Mouse (Mus musculus): ENCODE results near the gene Ttc28.

Gene Ttc28

GRCm38 (mm10) chr5:111007900-111008299 lies 128.3 kb downstream of the Ttc28 start:
- DNase-seq (ENCODE audit: low spot score in 2 of 2) = no peak

GRCm38 (mm10) chr5:111008431-111008830 lies 128.8 kb downstream of the Ttc28 start:
- no peak for DNase-seq (ENCODE audit: low spot score in 2 of 2)

- no peak for DNase-seq (ENCODE audit: low spot score in 2 of 2)
Measured at GRCm38 (mm10) chr5:111011271-111011670, 131.7 kb downstream of the Ttc28 start.

GRCm38 (mm10) chr5:111012064-111012463 lies 132.5 kb downstream of the Ttc28 start:
- no peak for DNase-seq (ENCODE audit: low spot score in 2 of 2)

- no peak for DNase-seq (ENCODE audit: low spot score in 2 of 2)
Measured at GRCm38 (mm10) chr5:111012587-111012986, 133.0 kb downstream of the Ttc28 start.

GRCm38 (mm10) chr5:111014960-111015359 lies 135.4 kb downstream of the Ttc28 start:
- no peak for DNase-seq (ENCODE audit: low spot score in 2 of 2)

- DNase-seq (ENCODE audit: low spot score in 2 of 2) = no peak
Measured at GRCm38 (mm10) chr5:111017319-111017718, 137.7 kb downstream of the Ttc28 start.

- no peak for DNase-seq (ENCODE audit: low spot score in 2 of 2)
Measured at GRCm38 (mm10) chr5:111022339-111022738, 142.7 kb downstream of the Ttc28 start.

- DNase-seq (ENCODE audit: low spot score in 2 of 2) = no peak
Measured at GRCm38 (mm10) chr5:111022940-111023339, 143.3 kb downstream of the Ttc28 start.

GRCm38 (mm10) chr5:111024621-111025020 lies 145.0 kb downstream of the Ttc28 start:
- DNase-seq (ENCODE audit: low spot score in 2 of 2) = no peak

- no peak for DNase-seq (ENCODE audit: low spot score in 2 of 2)
Measured at GRCm38 (mm10) chr5:111025476-111025875, 145.9 kb downstream of the Ttc28 start.

GRCm38 (mm10) chr5:111026209-111026608 lies 146.6 kb downstream of the Ttc28 start:
- DNase-seq (ENCODE audit: low spot score in 2 of 2) = no peak

GRCm38 (mm10) chr5:111028340-111028739 lies 148.7 kb downstream of the Ttc28 start:
- DNase-seq (ENCODE audit: low spot score in 2 of 2) = no peak

GRCm38 (mm10) chr5:111028952-111029351 lies 149.3 kb downstream of the Ttc28 start:
- no peak for DNase-seq (ENCODE audit: low spot score in 2 of 2)

GRCm38 (mm10) chr5:111032687-111033295 lies 153.2 kb downstream of the Ttc28 start:
- no peak for DNase-seq (ENCODE audit: low spot score in 2 of 2)

- no peak for DNase-seq (ENCODE audit: low spot score in 2 of 2)
Measured at GRCm38 (mm10) chr5:111033489-111033888, 153.9 kb downstream of the Ttc28 start.

- no peak for DNase-seq (ENCODE audit: low spot score in 2 of 2)
Measured at GRCm38 (mm10) chr5:111037123-111037748, 157.6 kb downstream of the Ttc28 start.

GRCm38 (mm10) chr5:111039771-111040170 lies 160.2 kb downstream of the Ttc28 start:
- DNase-seq (ENCODE audit: low spot score in 2 of 2) = peak in 1 of 2 experiments; percentile 22

GRCm38 (mm10) chr5:111041952-111042351 lies 162.3 kb downstream of the Ttc28 start:
- DNase-seq (ENCODE audit: low spot score in 2 of 2) = no peak

- no peak for DNase-seq (ENCODE audit: low spot score in 2 of 2)
Measured at GRCm38 (mm10) chr5:111044193-111044592, 164.6 kb downstream of the Ttc28 start.

GRCm38 (mm10) chr5:111046359-111046758 lies 166.8 kb downstream of the Ttc28 start:
- DNase-seq (ENCODE audit: low spot score in 2 of 2) = no peak

GRCm38 (mm10) chr5:111046841-111047476 lies 167.4 kb downstream of the Ttc28 start:
- no peak for DNase-seq (ENCODE audit: low spot score in 2 of 2)

GRCm38 (mm10) chr5:111048036-111048435 lies 168.4 kb downstream of the Ttc28 start:
- no peak for DNase-seq (ENCODE audit: low spot score in 2 of 2)
